Mouse (Mus musculus) thymus, adult 2 months (tissue): Measurements from ENCODE around the gene Xpo4.

ENCODE experiments used
- CTCF ChIP-seq: fragments of 200-500 bp; IDR thresholded peaks from 2 replicates; pipeline ENCODE4 v1.5.1; 2012; ENCODE audit warnings: mild to moderate bottlenecking, control low read depth, low read length, moderate library complexity, borderline replicate concordance; ENCODE audit not compliant: control insufficient read depth, poor library complexity, insufficient read depth; ENCODE audit errors: extremely low read depth
- POLR2A ChIP-seq: fragments of 200-500 bp; IDR thresholded peaks from 2 replicates; pipeline ENCODE4 v1.6.1; 2012; ENCODE audit warnings: mild to moderate bottlenecking, low read length, control low read depth, moderate library complexity; ENCODE audit not compliant: control insufficient read depth, poor library complexity, insufficient read depth; ENCODE audit errors: extremely low read depth

GRCm38 (mm10) chr14:57699461-57699970, 34.3 kb upstream of the Xpo4 start:
- TF ChIP-seq CTCF (no peak), POLR2A (no peak)
